Mouse (Mus musculus) urinary bladder, postnatal 4 days (tissue): ENCODE measurements at regions not wholly inside any gene's neighbourhood (a gene's known extent, or its start where the extent isn't known, plus 50 kb on each side); places are given as distances from the start of the nearest gene placed in this dataset.
"Not testable (repeated sequence)": the region's sequence is repeated elsewhere in the genome, so short reads cannot be mapped to it uniquely, and the experiment has no call there.

Experiments used
- DNase-seq, 2 experiments: peaks; one replicate each; pipeline ENCODE4 v3.0.0; 2021 to 2022; ENCODE audit warnings: low spot score in 2 of 2

- peak in 1 of 2 experiments; percentile 27 for DNase-seq
These were observed 69.2 kb downstream of the Gm33543 start for GRCm38 (mm10) chr10:95773425-95773980.

GRCm38 (mm10) chr10:95772811-95773424, 69.8 kb downstream of the Gm33543 start:
- DNase-seq: no peak

- no peak for DNase-seq
These were observed 73.8 kb downstream of the Gm33543 start for GRCm38 (mm10) chr10:95768974-95769373.

GRCm38 (mm10) chr10:95767526-95768161, 75.1 kb downstream of the Gm33543 start:
- DNase-seq: no peak

- no peak for DNase-seq
These were observed 78.6 kb downstream of the Gm33543 start for GRCm38 (mm10) chr10:95764129-95764528.

GRCm38 (mm10) chr10:95762632-95763031, 80.1 kb downstream of the Gm33543 start:
- peak in 1 of 2 experiments; percentile 22 for DNase-seq

- no peak for DNase-seq
These were observed 80.8 kb downstream of the Gm33543 start for GRCm38 (mm10) chr10:95761969-95762368.

- DNase-seq: no peak
These were observed 82.4 kb downstream of the Gm33543 start for GRCm38 (mm10) chr10:95760121-95760870.

GRCm38 (mm10) chr10:95758181-95758580, 84.5 kb downstream of the Gm33543 start:
- no peak for DNase-seq

GRCm38 (mm10) chr10:95755429-95755828, 82.2 kb upstream of the Anapc15-ps start:
- DNase-seq: no peak

- no peak for DNase-seq
These were observed 80.2 kb upstream of the Anapc15-ps start for GRCm38 (mm10) chr10:95753396-95753905.

GRCm38 (mm10) chr10:95748360-95748759, 75.1 kb upstream of the Anapc15-ps start:
- no peak for DNase-seq

GRCm38 (mm10) chr10:95747939-95748338, 74.7 kb upstream of the Anapc15-ps start:
- DNase-seq: no peak

GRCm38 (mm10) chr10:95745834-95746620, 72.8 kb upstream of the Anapc15-ps start:
- DNase-seq: no peak

- DNase-seq: no peak
These were observed 72.0 kb upstream of the Anapc15-ps start for GRCm38 (mm10) chr10:95745254-95745653.

GRCm38 (mm10) chr10:95743627-95744026, 70.4 kb upstream of the Anapc15-ps start:
- no peak for DNase-seq

GRCm38 (mm10) chr10:95739421-95739820, 66.2 kb upstream of the Anapc15-ps start:
- no peak for DNase-seq

- not testable (repeated sequence) for DNase-seq
These were observed 63.5 kb upstream of the Anapc15-ps start for GRCm38 (mm10) chr10:95736743-95737142.

- no peak for DNase-seq
These were observed 57.8 kb upstream of the Anapc15-ps start for GRCm38 (mm10) chr10:95731001-95731400.

- DNase-seq: no peak
These were observed 56.6 kb upstream of the Anapc15-ps start for GRCm38 (mm10) chr10:95729890-95730289.

GRCm38 (mm10) chr10:95725910-95726309, 52.7 kb upstream of the Anapc15-ps start:
- peak in 1 of 2 experiments; percentile 29 for DNase-seq
